15 mouse cellular contexts compared by ENCODE assay signal in genomic region chr2:118028881-118029280, GRCm38 (mm10).
DNase-seq lines count a peak whose midpoint lies in the region; ATAC-seq and TF ChIP-seq lines count a peak whose summit lies in the region.
"Had no signal": no experiment of that assay in that cellular context is flagged by ENCODE, and none has a peak within 500 bp of the region (broad histone marks: within the 10 kb centered on the region; RNA-seq: fewer than 3 reads in every experiment).

No protein-coding gene starts in this region.

- intact Hi-C loops in left cerebral cortex, postnatal 10 days (cut with DNase I): no loop called here

- H3K9ac ChIP-seq in lung, embryonic 14.5 days: no peak overlapping the region
- H3K9ac ChIP-seq: forebrain, embryonic 12.5 days; liver, embryonic 13.5 days; midbrain, embryonic 13.5 days; neural tube, embryonic 12.5 days had no signal

- no peak overlapping the region for H3K4me3 ChIP-seq in lung, embryonic 14.5 days (ENCODE audit: low read depth, low read length)
- H3K4me3 ChIP-seq: forebrain, embryonic 12.5 days; liver, embryonic 13.5 days; midbrain, embryonic 13.5 days; neural tube, embryonic 12.5 days had no signal

- DNase-seq in cerebellum, postnatal 14 days: peak; percentile 3 to 9
- no peak for DNase-seq in cerebellum, postnatal 36 days
- DNase-seq in lung, embryonic 14.5 days: peak; percentile 66
- no peak for DNase-seq in lung, postnatal 14 days
- peak; percentile 69 for DNase-seq in heart, adult 8-10 months (ENCODE audit: low spot score)
- peak; percentile 74 for DNase-seq in skeletal muscle tissue, adult 2 months (ENCODE audit: low read depth, low spot score)
- no peak for DNase-seq in left cerebral cortex, postnatal 10 days (ENCODE audit: extremely low spot score in 1 of 2, low spot score in 2 of 2)
- no peak for DNase-seq in MN1 (ENCODE audit: low spot score)
- DNase-seq: kidney, postnatal 25 days; liver, embryonic 13.5 days; thymus, postnatal 36 days had no signal

- 0 out of 2 replicates have a peak overlapping the region, but pooled peaks have one; percentile 5 for H3K4me2 ChIP-seq in lung, embryonic 14.5 days
- H3K4me2 ChIP-seq: forebrain, embryonic 12.5 days; liver, embryonic 13.5 days; midbrain, embryonic 13.5 days; neural tube, embryonic 12.5 days had no signal

- no peaks in the 10 kb centered on the region for H3K9me3 ChIP-seq in lung, embryonic 14.5 days (ENCODE audit: low read depth, low read length)
- H3K9me3 ChIP-seq: forebrain, embryonic 12.5 days; liver, embryonic 13.5 days; midbrain, embryonic 13.5 days; neural tube, embryonic 12.5 days had no signal

- ATAC-seq in lung, embryonic 14.5 days (ENCODE audit: insufficient read depth): peak; percentile 22; the same call in 1 of the 2 replicates
- ATAC-seq: hindbrain, embryonic 16.5 days; midbrain, embryonic 13.5 days had no signal

- no peaks in the 10 kb centered on the region for H3K27me3 ChIP-seq in lung, embryonic 14.5 days (ENCODE audit: insufficient read depth, low read length)
- H3K27me3 ChIP-seq: forebrain, embryonic 12.5 days; liver, embryonic 13.5 days; midbrain, embryonic 13.5 days; neural tube, embryonic 12.5 days had no signal

- H3K36me3 ChIP-seq in lung, embryonic 14.5 days (ENCODE audit: insufficient read depth): no peaks in the 10 kb centered on the region
- H3K36me3 ChIP-seq: forebrain, embryonic 12.5 days; liver, embryonic 13.5 days; midbrain, embryonic 13.5 days; neural tube, embryonic 12.5 days had no signal

- WGBS in lung, embryonic 14.5 days: 36% methylated on average over 1 of the region's 1 CpGs

- peaks cover 19% of the 10 kb centered on the region for H3K4me1 ChIP-seq in lung, embryonic 14.5 days (ENCODE audit: insufficient read depth)
- H3K4me1 ChIP-seq: forebrain, embryonic 12.5 days; midbrain, embryonic 13.5 days; neural tube, embryonic 12.5 days had no signal

- peak overlapping the region; percentile 85 for H3K27ac ChIP-seq in lung, embryonic 14.5 days (ENCODE audit: low read depth)
- H3K27ac ChIP-seq: forebrain, embryonic 12.5 days; liver, embryonic 13.5 days; midbrain, embryonic 13.5 days; neural tube, embryonic 12.5 days had no signal

- no peak for TF ChIP-seq CTCF in lung, embryonic 14.5 days (IDR thresholded peaks at IDR 0.05; ENCODE audit: low read depth)

Comparison
In these comparisons a context has a peak if more than half of its experiments do, and no peak if none do; other contexts are left out.
1. DNase-seq: peak in cerebellum, postnatal 14 days (2 of 2), lung, embryonic 14.5 days (single experiment), heart, adult 8-10 months (single experiment) and skeletal muscle tissue, adult 2 months (single experiment); none in cerebellum, postnatal 36 days (0 of 2), lung, postnatal 14 days (single experiment), left cerebral cortex, postnatal 10 days (0 of 2) and MN1 (single experiment).